Mouse (Mus musculus): ENCODE results near the gene Alx3. TPM values are rescaled to one million over a fixed set of nuclear protein-coding genes. Genes with fewer than 3 reads are reported as not detected.

Alx3 gene
- polyA plus RNA-seq (2015; fragmentation: Nextera tagmentation; extraction: Ambion mirVana): 0.49 and 1.2 TPM in 2 replicates

- Histone ChIP-seq H3K4me3 (replicated peaks) (peak within 1 kb of the TSS; percentile 38), H3K27me3 (peaks cover 91% of the 10 kb centered on the region), H3K4me2 (replicated peaks) (peak within 1 kb of the TSS; percentile 60), H3K4me1 (replicated peaks) (peaks cover 22% of the 10 kb centered on the region), H3K9me3 (no peaks in the 10 kb centered on the region), H3K27ac (no peak within 1 kb of the TSS), H3K9ac (replicated peaks) (peak within 1 kb of the TSS; percentile 53), H3K36me3 (no peaks in the 10 kb centered on the region)
- 1% methylated on average over 18 of the region's 46 CpGs for WGBS
- peak; percentile 19; the same call in 1 of the 2 replicates for ATAC-seq
These were observed at the start of gene Alx3 for GRCm38 (mm10) chr3:107594662-107595263. Alx3 (plus strand) TSS chr3:107595031.

- H3K4me1 ChIP-seq (replicated peaks): no peaks in the 10 kb centered on the region
- no peaks in the 10 kb centered on the region for H3K9me3 ChIP-seq
- no peak overlapping the region for H3K4me3 ChIP-seq (replicated peaks)
- H3K27me3 ChIP-seq: no peaks in the 10 kb centered on the region
- no peak overlapping the region for H3K4me2 ChIP-seq (replicated peaks)
- ATAC-seq: no peak
- WGBS: 79% methylated on average over 5 of the region's 5 CpGs
- H3K27ac ChIP-seq: no peak overlapping the region
- H3K36me3 ChIP-seq: no peaks in the 10 kb centered on the region
- no peak overlapping the region for H3K9ac ChIP-seq (replicated peaks)
These were observed 49.6 kb upstream of the Alx3 start for GRCm38 (mm10) chr3:107545278-107545677.

DNA sequence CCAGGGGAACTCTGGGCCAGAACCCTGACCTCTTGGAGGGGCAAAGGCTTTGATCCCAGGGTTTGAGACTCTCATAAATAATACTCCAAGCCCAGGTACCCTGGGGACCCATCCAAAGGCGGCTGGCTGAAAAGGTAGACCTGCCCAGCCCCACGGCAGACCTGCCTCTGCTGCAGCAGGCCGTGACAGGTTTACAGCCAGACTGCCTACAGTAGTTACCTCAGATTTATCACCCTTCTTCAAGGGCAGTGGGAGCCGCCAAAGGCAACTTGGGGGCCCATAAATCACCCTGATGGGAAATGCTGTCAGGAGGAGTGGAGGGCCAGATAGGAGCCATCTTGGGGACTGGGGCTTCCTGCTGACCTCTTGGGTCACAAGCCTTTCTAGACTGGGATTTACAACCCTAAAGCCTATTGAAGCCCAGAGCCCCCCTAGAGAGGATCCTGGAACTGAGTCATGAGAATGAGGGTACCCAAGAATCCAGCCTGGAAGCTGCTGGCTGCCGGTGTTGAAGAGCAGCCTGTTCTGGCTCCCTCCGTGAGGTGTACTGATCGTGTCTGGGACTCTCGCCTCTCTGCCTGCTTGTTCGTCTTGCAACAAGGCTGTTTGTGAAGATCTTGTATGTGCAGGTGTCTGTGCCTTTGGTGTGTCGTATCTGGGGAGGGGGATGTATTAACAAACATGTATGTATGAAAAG lies 49.0 kb upstream of the Alx3 start:
- Histone ChIP-seq H3K4me2 (replicated peaks) (no peak overlapping the region), H3K36me3 (no peaks in the 10 kb centered on the region), H3K4me1 (replicated peaks) (no peaks in the 10 kb centered on the region), H3K27me3 (no peaks in the 10 kb centered on the region), H3K27ac (no peak overlapping the region), H3K9ac (replicated peaks) (no peak overlapping the region), H3K4me3 (replicated peaks) (no peak overlapping the region), H3K9me3 (no peaks in the 10 kb centered on the region)
- no peak for ATAC-seq
- 82% methylated on average over 10 of the region's 10 CpGs for WGBS

- H3K27ac ChIP-seq: no peak overlapping the region
These were observed 47.9 kb upstream of the Alx3 start for GRCm38 (mm10) chr3:107546956-107547355.

GRCm38 (mm10) chr3:107550409-107551049 lies 44.3 kb upstream of the Alx3 start:
- H3K4me2 ChIP-seq (replicated peaks): no peak overlapping the region
- H3K9me3 ChIP-seq: no peaks in the 10 kb centered on the region
- no peak overlapping the region for H3K4me3 ChIP-seq (replicated peaks)
- no peak overlapping the region for H3K9ac ChIP-seq (replicated peaks)
- ATAC-seq: peak; percentile 36
- H3K27me3 ChIP-seq: no peaks in the 10 kb centered on the region
- H3K27ac ChIP-seq: no peak overlapping the region
- 72% methylated on average over 17 of the region's 17 CpGs for WGBS
- no peaks in the 10 kb centered on the region for H3K36me3 ChIP-seq
- H3K4me1 ChIP-seq (replicated peaks): no peaks in the 10 kb centered on the region

More at GRCm38 (mm10) chr3:107546956-107547355, 47.9 kb upstream of the Alx3 start:
- Histone ChIP-seq H3K9ac (replicated peaks) (no peak overlapping the region), H3K27me3 (no peaks in the 10 kb centered on the region), H3K9me3 (no peaks in the 10 kb centered on the region), H3K4me2 (replicated peaks) (no peak overlapping the region), H3K36me3 (no peaks in the 10 kb centered on the region), H3K4me1 (replicated peaks) (no peaks in the 10 kb centered on the region), H3K4me3 (replicated peaks) (no peak overlapping the region)
- 73% methylated on average over 2 of the region's 2 CpGs for WGBS
- peak; percentile 63 for ATAC-seq

GRCm38 (mm10) chr3:107554842-107555241 lies 40.0 kb upstream of the Alx3 start, which contains the start of gene Ubl4b:
Ubl4b (minus strand) TSS chr3:107555073.
- Histone ChIP-seq H3K4me2 (replicated peaks) (no peak within 1 kb of the TSS), H3K4me1 (replicated peaks) (no peaks in the 10 kb centered on the region), H3K4me3 (replicated peaks) (no peak within 1 kb of the TSS), H3K9ac (replicated peaks) (no peak within 1 kb of the TSS), H3K9me3 (no peaks in the 10 kb centered on the region), H3K27me3 (no peaks in the 10 kb centered on the region), H3K36me3 (no peaks in the 10 kb centered on the region), H3K27ac (no peak within 1 kb of the TSS)
- ATAC-seq: no peak
- 86% methylated on average over 2 of the region's 2 CpGs for WGBS

- Histone ChIP-seq H3K9me3 (no peaks in the 10 kb centered on the region), H3K4me3 (replicated peaks) (no peak overlapping the region), H3K9ac (replicated peaks) (no peak overlapping the region), H3K27me3 (no peaks in the 10 kb centered on the region), H3K4me1 (replicated peaks) (no peaks in the 10 kb centered on the region), H3K36me3 (no peaks in the 10 kb centered on the region), H3K4me2 (replicated peaks) (no peak overlapping the region), H3K27ac (no peak overlapping the region)
- ATAC-seq: peak; percentile 59
- 30% methylated on average over 3 of the region's 3 CpGs for WGBS
These were observed 36.1 kb upstream of the Alx3 start for GRCm38 (mm10) chr3:107558740-107559139.

DNA sequence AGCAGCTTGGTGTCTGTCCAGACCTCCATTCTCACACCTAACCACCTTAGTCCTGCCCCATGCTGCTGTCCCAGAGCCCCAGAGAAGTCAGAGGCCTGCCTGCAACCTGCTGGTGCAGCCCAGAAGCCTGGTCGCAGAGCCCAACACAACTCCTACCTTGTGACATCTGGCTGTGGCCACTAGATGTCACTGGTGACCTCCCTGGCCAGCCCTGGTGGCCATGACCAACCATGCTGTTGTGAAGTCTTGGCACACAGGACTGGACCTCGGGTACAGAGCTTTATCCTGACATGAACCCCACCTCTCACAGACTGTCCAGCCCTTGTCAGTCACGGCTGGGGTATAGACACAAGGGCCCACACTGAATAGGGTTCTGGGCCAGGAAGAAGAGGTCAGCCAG lies 35.6 kb upstream of the Alx3 start:
- Histone ChIP-seq H3K4me1 (replicated peaks) (no peaks in the 10 kb centered on the region), H3K36me3 (no peaks in the 10 kb centered on the region), H3K4me2 (replicated peaks) (no peak overlapping the region), H3K27me3 (no peaks in the 10 kb centered on the region), H3K9me3 (no peaks in the 10 kb centered on the region), H3K27ac (no peak overlapping the region), H3K4me3 (replicated peaks) (no peak overlapping the region), H3K9ac (replicated peaks) (no peak overlapping the region)
- 18% methylated on average over 3 of the region's 3 CpGs for WGBS
- peak; percentile 70 for ATAC-seq

GRCm38 (mm10) chr3:107562104-107562503 lies 32.7 kb upstream of the Alx3 start:
- no peak for ATAC-seq
- H3K9ac ChIP-seq (replicated peaks): no peak overlapping the region
- no peak overlapping the region for H3K4me2 ChIP-seq (replicated peaks)
- H3K36me3 ChIP-seq: no peaks in the 10 kb centered on the region
- WGBS: 80% methylated on average over 2 of the region's 2 CpGs
- H3K4me3 ChIP-seq (replicated peaks): no peak overlapping the region
- no peaks in the 10 kb centered on the region for H3K9me3 ChIP-seq
- no peak overlapping the region for H3K27ac ChIP-seq
- H3K27me3 ChIP-seq: no peaks in the 10 kb centered on the region
- H3K4me1 ChIP-seq (replicated peaks): no peaks in the 10 kb centered on the region

DNA sequence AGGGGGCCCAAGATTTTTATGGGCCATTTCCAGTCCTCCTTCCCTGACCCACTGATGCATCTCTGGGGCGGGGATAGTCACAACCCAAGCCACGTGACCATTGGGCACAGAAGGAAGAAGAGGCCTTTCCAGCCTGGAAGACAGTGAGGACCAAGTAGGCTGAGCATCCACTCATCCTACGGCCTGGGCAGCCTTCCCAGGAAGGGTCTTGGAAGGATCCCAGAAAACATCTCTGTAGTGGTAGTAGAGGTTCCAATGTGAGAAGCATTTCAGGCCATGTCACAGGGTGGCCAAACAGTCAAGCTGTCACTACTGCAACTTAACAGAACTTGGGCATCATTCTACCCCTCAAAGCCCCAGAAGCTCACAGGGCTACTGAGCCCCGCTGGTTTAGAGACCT lies 32.2 kb upstream of the Alx3 start:
- Histone ChIP-seq H3K9ac (replicated peaks) (no peak overlapping the region), H3K4me1 (replicated peaks) (no peaks in the 10 kb centered on the region), H3K27ac (no peak overlapping the region), H3K4me3 (replicated peaks) (no peak overlapping the region), H3K27me3 (no peaks in the 10 kb centered on the region), H3K36me3 (no peaks in the 10 kb centered on the region), H3K9me3 (no peaks in the 10 kb centered on the region), H3K4me2 (replicated peaks) (no peak overlapping the region)
- WGBS: 82% methylated on average over 4 of the region's 4 CpGs
- no peak for ATAC-seq

GRCm38 (mm10) chr3:107563880-107564279 lies 31.0 kb upstream of the Alx3 start:
- no peaks in the 10 kb centered on the region for H3K27me3 ChIP-seq
- H3K9ac ChIP-seq (replicated peaks): no peak overlapping the region
- no peaks in the 10 kb centered on the region for H3K36me3 ChIP-seq
- 34% methylated on average over 4 of the region's 4 CpGs for WGBS
- H3K27ac ChIP-seq: no peak overlapping the region
- H3K9me3 ChIP-seq: no peaks in the 10 kb centered on the region
- H3K4me1 ChIP-seq (replicated peaks): no peaks in the 10 kb centered on the region
- no peak overlapping the region for H3K4me3 ChIP-seq (replicated peaks)
- no peak overlapping the region for H3K4me2 ChIP-seq (replicated peaks)
- ATAC-seq: no peak

DNA sequence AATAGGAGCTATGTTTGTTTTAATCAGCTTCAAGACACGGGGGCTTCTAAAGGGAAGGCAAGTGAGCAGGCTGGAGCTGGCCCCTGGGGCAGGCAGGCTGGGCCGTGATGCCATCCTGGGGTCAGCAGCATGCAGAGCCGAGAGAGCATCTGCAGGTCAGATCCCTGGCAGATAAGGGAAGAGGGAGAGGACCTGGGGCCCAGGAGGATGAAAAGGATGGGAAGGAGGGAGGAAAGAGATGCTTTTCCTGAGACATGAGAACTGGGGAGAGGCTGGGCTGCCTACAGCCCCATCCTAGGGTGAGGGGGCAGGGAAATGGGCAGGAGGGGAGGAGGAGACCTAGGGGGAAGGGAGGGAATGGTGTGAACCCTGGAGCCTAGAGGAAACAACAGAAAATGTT lies 29.5 kb upstream of the Alx3 start:
- H3K36me3 ChIP-seq: no peaks in the 10 kb centered on the region
- no peak for ATAC-seq
- no peaks in the 10 kb centered on the region for H3K27me3 ChIP-seq
- H3K9ac ChIP-seq (replicated peaks): no peak overlapping the region
- no peaks in the 10 kb centered on the region for H3K4me1 ChIP-seq (replicated peaks)
- H3K4me2 ChIP-seq (replicated peaks): no peak overlapping the region
- no peak overlapping the region for H3K27ac ChIP-seq
- no peak overlapping the region for H3K4me3 ChIP-seq (replicated peaks)
- 42% methylated on average over 3 of the region's 3 CpGs for WGBS
- no peaks in the 10 kb centered on the region for H3K9me3 ChIP-seq
